Comparison of ENCODE assay signal across 8 mouse cellular contexts in genomic region chr11:4704072-4704964, GRCm38 (mm10). TPM values are rescaled to one million over a fixed set of nuclear protein-coding genes. Genes with fewer than 3 reads are reported as not detected.
DNase-seq lines count a peak whose midpoint lies in the region; ATAC-seq lines count a peak whose summit lies in the region.

Gene Uqcr10 (minus strand): TSS chr11:4704342.
Gene Zmat5 (plus strand): TSS chr11:4704678.

- peak; percentile 97 for ATAC-seq in megakaryocyte progenitor cell, adult 5-6 weeks (replicated peaks; ENCODE audit: poor library complexity)

- peak; percentile 97 for DNase-seq in adipocyte (ENCODE audit: low spot score)
- DNase-seq in embryo, embryonic 10 days (ENCODE audit: low spot score): peak; percentile 98
- DNase-seq in gastrocnemius, postnatal 10 days: peak; percentile 93
- DNase-seq in induced T-regulatory cell, adult 2 months (ENCODE audit: low read depth): peak; percentile 99
- DNase-seq in left cerebral cortex, adult 9 months (ENCODE audit: low spot score in 2 of 2): peak; percentile 90 to 94
- peak; percentile 92 for DNase-seq in right cerebral cortex, postnatal 14 days
- DNase-seq in urinary bladder, postnatal 36 days (ENCODE audit: low spot score in 2 of 2): peak; percentile 86 to 90

RNA-seq across cellular contexts. Expression of gene Uqcr10, which starts in this region (rescaled TPM):
- total RNA-seq in gastrocnemius, postnatal 10 days (2021): 100 to 1,000 TPM; 749 to 932 TPM
- total RNA-seq in megakaryocyte progenitor cell, adult 5-6 weeks (2015): 195 and 210 TPM in 2 replicates
- total RNA-seq in megakaryocyte progenitor cell, adult 5-6 weeks (2017): 126 and 138 TPM in 2 replicates

RNA-seq across cellular contexts. Expression of gene Zmat5, which starts in this region (rescaled TPM):
- 10 to 100 TPM; 16.0 to 16.3 TPM for total RNA-seq in gastrocnemius, postnatal 10 days (2021)
- 38.8 and 40.6 TPM in 2 replicates for total RNA-seq in megakaryocyte progenitor cell, adult 5-6 weeks (2015)
- total RNA-seq in megakaryocyte progenitor cell, adult 5-6 weeks (2017): 8.2 and 10.8 TPM in 2 replicates

Comparison
In these comparisons a context has a peak if more than half of its experiments do, and no peak if none do; other contexts are left out.
1. Peak in every context shown above with its lines: DNase-seq and ATAC-seq.